Comparison of ENCODE assay signal across 17 mouse cellular contexts in genomic region chr1:151584182-151584471, GRCm38 (mm10).
"Had no signal": no experiment of that assay in that cellular context is flagged by ENCODE, and none has a peak within 500 bp of the region (broad histone marks: within the 10 kb centered on the region; RNA-seq: fewer than 3 reads in every experiment).

No protein-coding gene starts in this region.

- H3K27me3 ChIP-seq: liver, embryonic 13.5 days; liver, embryonic 15.5 days; midbrain, embryonic 13.5 days; midbrain, embryonic 15.5 days; neural tube, embryonic 12.5 days; stomach, embryonic 15.5 days had no signal

- H3K4me1 ChIP-seq: liver, embryonic 15.5 days; midbrain, embryonic 13.5 days; midbrain, embryonic 15.5 days; neural tube, embryonic 12.5 days had no signal

- H3K4me2 ChIP-seq: liver, embryonic 11.5 days; liver, embryonic 13.5 days; liver, embryonic 15.5 days; midbrain, embryonic 11.5 days; midbrain, embryonic 13.5 days; midbrain, embryonic 15.5 days; neural tube, embryonic 12.5 days; stomach, embryonic 15.5 days had no signal

- H3K4me3 ChIP-seq: liver, embryonic 13.5 days; liver, embryonic 15.5 days; midbrain, embryonic 13.5 days; midbrain, embryonic 15.5 days; neural tube, embryonic 12.5 days; stomach, embryonic 15.5 days had no signal

- ATAC-seq: liver, postnatal 0 days; midbrain, embryonic 13.5 days; midbrain, embryonic 15.5 days had no signal

- H3K9me3 ChIP-seq: liver, embryonic 13.5 days; liver, embryonic 15.5 days; megakaryocyte, embryonic 14.5 days; midbrain, embryonic 13.5 days; midbrain, embryonic 15.5 days; neural tube, embryonic 12.5 days; stomach, embryonic 15.5 days had no signal

- H3K36me3 ChIP-seq: liver, embryonic 13.5 days; liver, embryonic 15.5 days; midbrain, embryonic 13.5 days; midbrain, embryonic 15.5 days; neural tube, embryonic 12.5 days; stomach, embryonic 15.5 days had no signal

- DNase-seq: liver; liver, embryonic 13.5 days; liver, postnatal 0 days; lung, postnatal 36 days; right cerebral cortex, postnatal 14 days; thymus, adult 2 months; thymus, postnatal 25 days; thymus, postnatal 4 days had no signal

- H3K9ac ChIP-seq: liver, embryonic 13.5 days; liver, embryonic 15.5 days; liver, postnatal 0 days; midbrain, embryonic 13.5 days; midbrain, embryonic 15.5 days; neural tube, embryonic 12.5 days; stomach, embryonic 15.5 days had no signal

- H3K27ac ChIP-seq: liver, embryonic 13.5 days; liver, embryonic 15.5 days; macrophage; midbrain, embryonic 13.5 days; midbrain, embryonic 15.5 days; neural tube, embryonic 12.5 days had no signal
